Mouse (Mus musculus) intestine, embryonic 14.5 days (tissue): Measurements from ENCODE around the gene Slc12a8. TPM values are rescaled to one million over a fixed set of nuclear protein-coding genes. Genes with fewer than 3 reads are reported as not detected.

Experiments used
- ATAC-seq: fragments of 200-750 bp; cut with Nextera tagmentation; replicated peaks from 2 replicates; pipeline ENCODE4 v1.8.0; 2017; ENCODE audit warnings: low read depth, moderate number of reproducible peaks, moderate TSS enrichment, moderate library complexity; ENCODE audit not compliant: low FRiP score, low TSS enrichment
- DNase-seq: peaks from one replicate; pipeline ENCODE4 v3.0.0-alpha.2; 2018; ENCODE audit warnings: low spot score
- H3K27ac ChIP-seq: fragments of 300-500 bp; sonication (generic); 2 replicates; pipeline ENCODE4 v1.5.1; 2014; ENCODE audit warnings: low read depth, mild to moderate bottlenecking, control low read depth
- H3K27me3 ChIP-seq: fragments of 300-500 bp; sonication (generic); replicated peaks from 2 replicates; pipeline ENCODE4 v1.6.1; 2014; ENCODE audit warnings: low read length, control low read depth; ENCODE audit not compliant: control insufficient read depth, insufficient read depth
- H3K36me3 ChIP-seq: fragments of 300-500 bp; sonication (generic); 2 replicates; pipeline ENCODE4 v1.6.1; 2014; ENCODE audit warnings: low read length, control low read depth; ENCODE audit not compliant: control insufficient read depth, insufficient read depth
- H3K4me1 ChIP-seq: fragments of 300-500 bp; sonication (generic); replicated peaks from 2 replicates; pipeline ENCODE4 v1.6.1; 2014; ENCODE audit warnings: low read length, control low read depth, mixed read lengths; ENCODE audit not compliant: control insufficient read depth, insufficient read depth
- H3K4me2 ChIP-seq: fragments of 300-500 bp; sonication (generic); 2 replicates; pipeline ENCODE4 v1.6.1; 2014; ENCODE audit warnings: low read length
- H3K4me3 ChIP-seq: fragments of 300-500 bp; sonication (generic); 2 replicates; pipeline ENCODE4 v1.5.1; 2014; ENCODE audit warnings: low read depth, low read length, control low read depth, mixed read lengths
- H3K9ac ChIP-seq: fragments of 300-500 bp; sonication (generic); 2 replicates; pipeline ENCODE4 v1.6.1; 2014; ENCODE audit warnings: mild to moderate bottlenecking, low read length
- H3K9me3 ChIP-seq: fragments of 300-500 bp; sonication (generic); 2 replicates; pipeline ENCODE4 v1.6.1; 2016; ENCODE audit warnings: low read length, control low read depth; ENCODE audit not compliant: control insufficient read depth
- WGBS: fragments of 180-500 bp; shearing (Covaris S2); extraction: QIAGEN DNeasy Blood & Tissue Kit; methylation state at CpG from one replicate; pipeline ENCODE4 v1.1.7; 2014; 5-methylcytosine and 5-hydroxymethylcytosine counted together
- polyA plus RNA-seq: library from polyadenylated mRNA; unstranded; fragments of >200 nt; fragmentation: Nextera tagmentation; extraction: Ambion mirVana; gene quantifications from 2 replicates; pipeline ENCODE4 v1.2.1, GENCODE M21; 2014

Slc12a8 gene
- polyA plus RNA-seq, 1 experiment from 2014 or later: 5.0 TPM

- Histone ChIP-seq H3K9me3 (no peaks in the 10 kb centered on the region), H3K9ac (no peak overlapping the region), H3K4me2 (no peak overlapping the region), H3K4me1 (no peaks in the 10 kb centered on the region), H3K27me3 (no peaks in the 10 kb centered on the region), H3K4me3 (no peak overlapping the region), H3K27ac (no peak overlapping the region), H3K36me3 (no peaks in the 10 kb centered on the region)
- 83% methylated on average over 5 of the region's 5 CpGs for WGBS
- DNase-seq (no peak), ATAC-seq (no peak)
Observed at GRCm38 (mm10) chr16:33629539-33629938, 112.4 kb downstream of the Slc12a8 start.

DNA sequence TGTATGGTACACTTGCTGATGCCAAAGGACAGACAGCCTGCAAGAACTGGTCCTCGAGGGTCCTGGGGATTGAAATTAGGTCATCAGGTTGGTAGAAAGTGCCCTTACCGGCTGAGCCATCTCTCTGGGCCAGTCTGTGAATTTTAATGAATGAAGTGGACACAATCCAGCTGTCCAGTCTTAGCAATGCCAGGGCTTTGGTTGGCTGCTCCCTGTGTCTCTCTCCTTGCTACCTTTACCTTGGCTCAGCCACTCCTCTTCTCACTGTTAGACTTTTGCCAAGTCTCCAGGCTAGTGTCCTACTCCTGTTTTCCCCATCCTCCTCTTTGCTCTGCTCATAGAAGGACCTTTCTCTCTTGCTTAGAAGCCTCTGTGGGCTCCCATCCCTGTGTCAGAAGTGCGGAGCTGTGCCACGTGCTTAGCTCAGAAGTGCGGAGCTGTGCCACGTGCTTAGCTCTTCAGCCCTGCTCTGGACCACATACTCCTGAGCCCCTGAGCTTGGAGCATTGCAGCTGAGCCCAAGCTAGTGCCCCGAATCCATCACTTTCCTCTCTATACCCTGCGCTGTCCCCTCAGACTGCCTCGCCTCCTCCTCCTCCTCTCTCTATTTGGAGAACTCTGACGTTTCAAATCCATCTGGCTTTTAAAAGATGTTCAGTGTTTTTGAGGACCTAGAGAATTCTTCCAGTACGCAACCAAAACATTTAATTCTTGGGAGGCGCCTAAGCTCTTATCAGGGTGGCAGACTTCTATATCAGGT lies 118.9 kb downstream of the Slc12a8 start:
- ATAC-seq: no peak

DNA sequence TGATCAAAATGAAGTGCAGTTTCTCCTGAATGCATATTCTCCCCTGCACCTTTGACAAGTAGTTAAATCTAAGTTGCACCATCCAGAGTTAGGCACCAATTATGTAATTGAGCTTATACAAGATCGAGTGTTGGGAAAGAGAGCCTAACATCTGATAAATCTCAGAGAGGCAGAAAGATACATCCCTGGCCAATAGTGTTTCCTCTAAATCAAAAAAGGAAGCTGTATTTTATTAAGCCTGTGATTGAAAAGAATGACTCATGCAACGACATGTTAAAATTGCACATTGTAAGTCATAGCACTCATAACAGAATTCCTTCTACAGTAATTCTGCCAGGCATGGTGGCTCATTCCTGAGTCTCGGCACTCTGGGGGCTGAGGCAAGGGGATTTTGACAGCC lies 124.7 kb downstream of the Slc12a8 start:
- ATAC-seq (no peak), DNase-seq (no peak)
- H3K9ac ChIP-seq: no peak overlapping the region
- H3K4me1 ChIP-seq: no peaks in the 10 kb centered on the region
- 37% methylated on average over 3 of the region's 3 CpGs for WGBS
- H3K27me3 ChIP-seq: no peaks in the 10 kb centered on the region
- H3K27ac ChIP-seq: 0 out of 2 replicates have a peak overlapping the region, but pooled peaks have one; percentile 22
- H3K4me3 ChIP-seq: no peak overlapping the region
- no peaks in the 10 kb centered on the region for H3K9me3 ChIP-seq
- H3K4me2 ChIP-seq: no peak overlapping the region
- H3K36me3 ChIP-seq: no peaks in the 10 kb centered on the region

More for the DNA sequence above, 118.9 kb downstream of the Slc12a8 start:
- H3K36me3 ChIP-seq: no peaks in the 10 kb centered on the region
- H3K9ac ChIP-seq: no peak overlapping the region
- no peaks in the 10 kb centered on the region for H3K4me1 ChIP-seq
- H3K27me3 ChIP-seq: no peaks in the 10 kb centered on the region
- no peak overlapping the region for H3K4me2 ChIP-seq
- no peak for DNase-seq
- no peak overlapping the region for H3K27ac ChIP-seq
- 64% methylated on average over 12 of the region's 12 CpGs for WGBS
- no peak overlapping the region for H3K4me3 ChIP-seq
- H3K9me3 ChIP-seq: no peaks in the 10 kb centered on the region

GRCm38 (mm10) chr16:33653116-33653515 lies 136.0 kb downstream of the Slc12a8 start:
- Histone ChIP-seq H3K4me2 (no peak overlapping the region), H3K9me3 (peaks cover 11% of the 10 kb centered on the region; the same call in 1 of the 2 replicates), H3K9ac (no peak overlapping the region), H3K36me3 (no peaks in the 10 kb centered on the region), H3K27ac (no peak overlapping the region), H3K27me3 (no peaks in the 10 kb centered on the region), H3K4me3 (no peak overlapping the region), H3K4me1 (no peaks in the 10 kb centered on the region)
- ATAC-seq (no peak), DNase-seq (peak; percentile 38)
- 92% methylated on average over 6 of the region's 6 CpGs for WGBS

DNA sequence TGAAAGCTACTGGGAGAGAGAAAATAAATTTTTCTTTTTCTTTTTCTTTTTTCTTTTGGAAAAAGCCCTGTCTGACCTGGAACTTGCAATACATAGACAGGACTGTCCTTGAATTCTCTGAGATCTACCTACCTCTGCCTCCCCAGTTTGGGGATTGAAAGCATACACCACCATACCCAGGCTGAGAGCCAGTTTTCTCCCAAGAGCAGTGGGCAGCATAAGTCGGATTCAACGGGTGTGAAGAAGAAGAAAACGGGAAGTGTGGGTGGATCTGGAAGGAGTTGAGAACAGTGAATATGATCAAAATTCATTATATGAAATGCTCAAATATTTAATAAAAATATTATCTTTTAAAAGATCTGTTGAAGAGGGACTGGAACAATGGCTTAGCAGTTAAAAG lies 138.3 kb downstream of the Slc12a8 start:
- Histone ChIP-seq H3K4me1 (no peaks in the 10 kb centered on the region), H3K4me2 (no peak overlapping the region), H3K27ac (no peak overlapping the region), H3K9ac (no peak overlapping the region), H3K36me3 (no peaks in the 10 kb centered on the region), H3K4me3 (no peak overlapping the region), H3K27me3 (no peaks in the 10 kb centered on the region), H3K9me3 (peaks cover 6% of the 10 kb centered on the region; the same call in 1 of the 2 replicates)
- ATAC-seq (no peak), DNase-seq (no peak)
- 91% methylated on average over 3 of the region's 3 CpGs for WGBS

GRCm38 (mm10) chr16:33657191-33657590 lies 140.1 kb downstream of the Slc12a8 start:
- WGBS: 90% methylated on average over 3 of the region's 3 CpGs
- Histone ChIP-seq H3K4me2 (no peak overlapping the region), H3K4me1 (no peaks in the 10 kb centered on the region), H3K9me3 (no peaks in the 10 kb centered on the region), H3K36me3 (no peaks in the 10 kb centered on the region), H3K4me3 (no peak overlapping the region), H3K9ac (no peak overlapping the region), H3K27ac (no peak overlapping the region), H3K27me3 (no peaks in the 10 kb centered on the region)
- no peak for DNase-seq
- ATAC-seq: no peak

GRCm38 (mm10) chr16:33658121-33658520 lies 141.0 kb downstream of the Slc12a8 start:
- WGBS: 96% methylated on average over 3 of the region's 3 CpGs
- Histone ChIP-seq H3K9ac (no peak overlapping the region), H3K36me3 (no peaks in the 10 kb centered on the region), H3K27ac (no peak overlapping the region), H3K27me3 (no peaks in the 10 kb centered on the region), H3K4me3 (no peak overlapping the region), H3K4me1 (no peaks in the 10 kb centered on the region), H3K4me2 (no peak overlapping the region), H3K9me3 (no peaks in the 10 kb centered on the region)
- no peak for DNase-seq
- no peak for ATAC-seq

DNA sequence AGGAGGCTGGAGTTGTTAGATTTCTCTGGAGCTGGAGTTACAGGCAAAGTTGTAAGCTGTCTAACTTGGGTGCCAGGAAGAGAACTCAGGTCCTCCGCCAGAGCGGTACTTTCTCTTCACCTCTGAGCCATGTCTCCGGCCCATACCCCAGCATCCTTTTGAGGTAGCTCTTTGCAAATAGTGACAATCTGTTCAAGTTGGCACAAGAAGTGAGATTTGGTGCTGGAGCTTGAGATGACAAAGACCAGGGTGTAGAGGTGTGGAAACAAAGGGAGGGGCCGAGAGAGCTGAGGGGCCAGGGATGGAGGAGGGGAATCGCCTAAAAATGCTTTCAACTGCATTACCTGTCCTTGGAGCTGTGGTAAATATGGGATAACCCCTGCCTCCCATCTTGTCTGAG lies 142.4 kb downstream of the Slc12a8 start:
- Histone ChIP-seq H3K27me3 (no peaks in the 10 kb centered on the region), H3K4me2 (no peak overlapping the region), H3K4me1 (no peaks in the 10 kb centered on the region), H3K9ac (no peak overlapping the region), H3K9me3 (no peaks in the 10 kb centered on the region), H3K36me3 (no peaks in the 10 kb centered on the region), H3K4me3 (no peak overlapping the region), H3K27ac (no peak overlapping the region)
- DNase-seq (peak; percentile 41), ATAC-seq (no peak)
- WGBS: 85% methylated on average over 5 of the region's 5 CpGs

DNA sequence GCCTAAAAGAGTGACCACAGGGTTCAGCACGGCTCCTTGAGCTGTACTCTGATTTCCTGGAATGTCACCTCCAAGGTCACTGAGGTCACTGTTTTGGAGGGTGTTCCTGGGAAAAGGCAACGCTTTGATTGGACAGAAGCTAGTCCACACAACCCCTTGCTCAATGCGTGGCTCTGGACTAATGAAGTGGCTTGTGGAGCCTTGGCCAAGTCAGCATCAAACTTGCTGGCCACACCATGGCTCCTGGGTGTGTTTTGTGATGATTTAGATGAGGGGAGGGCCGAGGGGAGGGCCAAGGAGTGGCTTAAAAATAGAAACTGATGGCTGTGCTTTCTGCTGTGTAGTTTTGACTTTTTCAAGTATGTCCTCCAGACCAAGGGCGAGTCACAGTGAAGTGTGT lies 143.0 kb downstream of the Slc12a8 start:
- H3K27ac ChIP-seq: no peak overlapping the region
- ATAC-seq: no peak
- DNase-seq: peak; percentile 46

More for the DNA sequence above, 143.0 kb downstream of the Slc12a8 start:
- Histone ChIP-seq H3K9me3 (no peaks in the 10 kb centered on the region), H3K27me3 (no peaks in the 10 kb centered on the region), H3K4me2 (no peak overlapping the region), H3K9ac (no peak overlapping the region), H3K4me1 (no peaks in the 10 kb centered on the region), H3K4me3 (no peak overlapping the region), H3K36me3 (no peaks in the 10 kb centered on the region)
- WGBS: 56% methylated on average over 5 of the region's 5 CpGs
